Mouse (Mus musculus) C2C12 (cell line): ENCODE data around the gene Tnc. TPM values are rescaled to one million over a fixed set of nuclear protein-coding genes. Genes with fewer than 3 reads are reported as not detected.

Source experiments
- H3K27me3 ChIP-seq: one replicate; pipeline ENCODE4 v1.6.1; 2011; ENCODE audit not compliant: control insufficient read depth, insufficient read depth, insufficient read length
- H3K36me3 ChIP-seq: one replicate; pipeline ENCODE4 v1.6.1; 2011; ENCODE audit not compliant: control insufficient read depth, insufficient read depth
- H3K4me3 ChIP-seq: one replicate; pipeline ENCODE4 v1.5.1; 2011; ENCODE audit warnings: mild to moderate bottlenecking, control low read depth; ENCODE audit not compliant: poor library complexity, insufficient read depth, severe bottlenecking
- H3K79me2 ChIP-seq: one replicate; pipeline ENCODE4 v1.6.1; 2011; ENCODE audit not compliant: control insufficient read depth, insufficient read depth
- H3K79me3 ChIP-seq: one replicate; pipeline ENCODE4 v1.6.1; 2011; ENCODE audit warnings: low read depth, control low read depth
- H3ac ChIP-seq: one replicate; pipeline ENCODE3; 2011; ENCODE audit warnings: low read depth; ENCODE audit not compliant: control insufficient read depth, insufficient read length
- CEBPB ChIP-seq: IDR thresholded peaks from one replicate; pipeline ENCODE4 v1.6.1; 2011; ENCODE audit warnings: low read depth, mild to moderate bottlenecking, control low read depth, moderate library complexity
- CTCF ChIP-seq: IDR thresholded peaks from one replicate; pipeline ENCODE4 v1.5.1; 2011; ENCODE audit not compliant: control insufficient read depth, insufficient read depth, insufficient read length
- FOSL1 ChIP-seq: IDR thresholded peaks from one replicate; pipeline ENCODE4 v1.8.0; 2011; ENCODE audit warnings: mild to moderate bottlenecking, low read length; ENCODE audit not compliant: poor library complexity, insufficient read depth, severe bottlenecking
- MAX ChIP-seq: IDR thresholded peaks from one replicate; pipeline ENCODE4 v1.6.1; 2011; ENCODE audit warnings: mild to moderate bottlenecking, control low read depth
- MYOD1 ChIP-seq: IDR thresholded peaks from one replicate; pipeline ENCODE4 v1.6.1; 2011; ENCODE audit warnings: low read depth; ENCODE audit not compliant: control insufficient read depth, insufficient read length
- MYOG ChIP-seq: IDR thresholded peaks from one replicate; pipeline ENCODE4 v1.6.1; 2011; ENCODE audit not compliant: control insufficient read depth, insufficient read length; ENCODE audit errors: extremely low read depth
- USF1 ChIP-seq: IDR thresholded peaks from one replicate; pipeline ENCODE4 v1.6.1; 2011; ENCODE audit warnings: low read depth, mild to moderate bottlenecking, control low read depth, moderate library complexity
- polyA plus RNA-seq: library from polyadenylated mRNA; unstranded; fragments of >200 nt; fragmentation: generic; extraction: Trizol; gene quantifications from one replicate; pipeline ENCODE4 v1.2.1, GENCODE M21; 2012; ENCODE audit warnings: missing spikeins

Tnc gene
- polyA plus RNA-seq, 1 experiment: 29.5 TPM

GRCm38 (mm10) chr4:63971762-63972161, 75.1 kb downstream of the Tnc start:
- H3K79me2 ChIP-seq: no peaks in the 10 kb centered on the region
- H3K79me3 ChIP-seq: no peaks in the 10 kb centered on the region
- no peak overlapping the region for H3ac ChIP-seq
- H3K36me3 ChIP-seq: peaks cover 34% of the 10 kb centered on the region
- no peak overlapping the region for H3K4me3 ChIP-seq
- no peak for TF ChIP-seq USF1
- TF ChIP-seq MYOG: no peak
- TF ChIP-seq MAX: no peak
- no peak for TF ChIP-seq CTCF
- TF ChIP-seq MYOD1: no peak
- no peak for TF ChIP-seq CEBPB
- no peak for TF ChIP-seq FOSL1
- H3K27me3 ChIP-seq: no peaks in the 10 kb centered on the region

- Histone ChIP-seq H3ac (no peak overlapping the region), H3K36me3 (peaks cover 33% of the 10 kb centered on the region), H3K79me3 (no peaks in the 10 kb centered on the region), H3K79me2 (no peaks in the 10 kb centered on the region), H3K27me3 (no peaks in the 10 kb centered on the region), H3K4me3 (no peak overlapping the region)
- TF ChIP-seq MYOG (no peak), MAX (no peak), CEBPB (no peak), MYOD1 (no peak), USF1 (no peak), CTCF (no peak), FOSL1 (no peak)
Observed at GRCm38 (mm10) chr4:63970925-63971324, 75.9 kb downstream of the Tnc start.

- Histone ChIP-seq H3K79me3 (no peaks in the 10 kb centered on the region), H3K36me3 (peaks cover 33% of the 10 kb centered on the region), H3ac (no peak overlapping the region), H3K4me3 (no peak overlapping the region), H3K79me2 (no peaks in the 10 kb centered on the region), H3K27me3 (no peaks in the 10 kb centered on the region)
- TF ChIP-seq MAX (no peak), CTCF (no peak), CEBPB (no peak), MYOD1 (no peak), FOSL1 (no peak), USF1 (no peak), MYOG (no peak)
Observed at GRCm38 (mm10) chr4:63969891-63970290, 76.9 kb downstream of the Tnc start.

- Histone ChIP-seq H3K79me2 (no peaks in the 10 kb centered on the region), H3K36me3 (peaks cover 43% of the 10 kb centered on the region), H3K27me3 (no peaks in the 10 kb centered on the region), H3ac (no peak overlapping the region), H3K4me3 (no peak overlapping the region), H3K79me3 (no peaks in the 10 kb centered on the region)
- TF ChIP-seq MAX: no peak
- TF ChIP-seq FOSL1: no peak
- TF ChIP-seq MYOG: no peak
- TF ChIP-seq USF1: no peak
- TF ChIP-seq CEBPB: no peak
- no peak for TF ChIP-seq MYOD1
Observed at GRCm38 (mm10) chr4:63963410-63963809, 83.4 kb downstream of the Tnc start.

GRCm38 (mm10) chr4:63961858-63962468, 84.9 kb downstream of the Tnc start:
- H3K36me3 ChIP-seq: peaks cover 29% of the 10 kb centered on the region

GRCm38 (mm10) chr4:63958601-63959000, 88.2 kb downstream of the Tnc start:
- no peaks in the 10 kb centered on the region for H3K27me3 ChIP-seq
- no peak for TF ChIP-seq CEBPB
- TF ChIP-seq USF1: no peak
- no peak for TF ChIP-seq CTCF
- TF ChIP-seq MYOG: no peak
- TF ChIP-seq MYOD1: no peak
- TF ChIP-seq FOSL1: no peak
- no peak for TF ChIP-seq MAX
- H3K79me2 ChIP-seq: no peaks in the 10 kb centered on the region
- H3ac ChIP-seq: no peak overlapping the region
- no peaks in the 10 kb centered on the region for H3K79me3 ChIP-seq
- H3K4me3 ChIP-seq: no peak overlapping the region
- peaks cover 12% of the 10 kb centered on the region for H3K36me3 ChIP-seq

More at GRCm38 (mm10) chr4:63961858-63962468, 84.9 kb downstream of the Tnc start:
- H3K27me3 ChIP-seq: no peaks in the 10 kb centered on the region
- no peak for TF ChIP-seq FOSL1
- no peak for TF ChIP-seq CTCF
- no peak for TF ChIP-seq MYOG
- TF ChIP-seq USF1: no peak
- no peak for TF ChIP-seq MAX
- TF ChIP-seq CEBPB: no peak
- no peak for TF ChIP-seq MYOD1
- no peaks in the 10 kb centered on the region for H3K79me2 ChIP-seq
- H3ac ChIP-seq: no peak overlapping the region
- no peak overlapping the region for H3K4me3 ChIP-seq
- H3K79me3 ChIP-seq: no peaks in the 10 kb centered on the region
